Mouse (Mus musculus) heart, embryonic 11.5 days (tissue): ENCODE measurements around the gene Pcsk4. TPM values are rescaled to one million over a fixed set of nuclear protein-coding genes. Genes with fewer than 3 reads are reported as not detected.

ENCODE experiments used
- ATAC-seq: fragments of 200-750 bp; cut with Nextera tagmentation; replicated peaks from 2 replicates; pipeline ENCODE4 v1.8.0; 2017; ENCODE audit warnings: moderate library complexity; ENCODE audit not compliant: insufficient number of reproducible peaks, low FRiP score, low TSS enrichment
- H3K27ac ChIP-seq: fragments of 300-500 bp; sonication (generic); 2 replicates; pipeline ENCODE4 v1.5.1; 2014; ENCODE audit warnings: mild to moderate bottlenecking, low read depth, low read length
- H3K27me3 ChIP-seq: fragments of 300-500 bp; sonication (generic); 2 replicates; pipeline ENCODE4 v1.6.1; 2014; ENCODE audit warnings: mild to moderate bottlenecking, low read length, mixed read lengths; ENCODE audit not compliant: control insufficient read depth, insufficient read depth
- H3K36me3 ChIP-seq: fragments of 300-500 bp; sonication (generic); 2 replicates; pipeline ENCODE4 v1.6.1; 2014; ENCODE audit warnings: mild to moderate bottlenecking, low read length, moderate library complexity, mixed read lengths; ENCODE audit not compliant: control insufficient read depth, insufficient read depth
- H3K4me1 ChIP-seq: fragments of 300-500 bp; sonication (generic); 2 replicates; pipeline ENCODE4 v1.6.1; 2014; ENCODE audit warnings: low read length; ENCODE audit not compliant: control insufficient read depth, insufficient read depth
- H3K4me2 ChIP-seq: fragments of 300-500 bp; sonication (generic); 2 replicates; pipeline ENCODE4 v1.6.1; 2014; ENCODE audit warnings: mild to moderate bottlenecking, moderate library complexity
- H3K4me3 ChIP-seq: fragments of 300-500 bp; sonication (generic); 2 replicates; pipeline ENCODE4 v1.5.1; 2014; ENCODE audit warnings: low read depth, low read length
- H3K9ac ChIP-seq: fragments of 300-500 bp; sonication (generic); 2 replicates; pipeline ENCODE4 v1.6.1; 2014; ENCODE audit warnings: mild to moderate bottlenecking, low read depth, low read length, moderate library complexity
- H3K9me3 ChIP-seq: fragments of 300-500 bp; sonication (generic); replicated peaks from 2 replicates; pipeline ENCODE4 v1.6.1; 2016; ENCODE audit warnings: low read length; ENCODE audit not compliant: control insufficient read depth
- WGBS: fragments of 180-500 bp; shearing (Covaris S2); extraction: QIAGEN DNeasy Blood & Tissue Kit; methylation state at CpG from one replicate; pipeline ENCODE4 v1.1.7; 2014; ENCODE audit not compliant: insufficient replicate concordance; 5-methylcytosine and 5-hydroxymethylcytosine counted together
- polyA plus RNA-seq: library from polyadenylated mRNA; unstranded; fragments of >200 nt; fragmentation: Nextera tagmentation; extraction: Ambion mirVana; gene quantifications from 2 replicates; pipeline ENCODE4 v1.2.1, GENCODE M21; 2014

The Pcsk4 gene
- polyA plus RNA-seq, 1 experiment from 2014 or later, result 1.6 TPM

DNA sequence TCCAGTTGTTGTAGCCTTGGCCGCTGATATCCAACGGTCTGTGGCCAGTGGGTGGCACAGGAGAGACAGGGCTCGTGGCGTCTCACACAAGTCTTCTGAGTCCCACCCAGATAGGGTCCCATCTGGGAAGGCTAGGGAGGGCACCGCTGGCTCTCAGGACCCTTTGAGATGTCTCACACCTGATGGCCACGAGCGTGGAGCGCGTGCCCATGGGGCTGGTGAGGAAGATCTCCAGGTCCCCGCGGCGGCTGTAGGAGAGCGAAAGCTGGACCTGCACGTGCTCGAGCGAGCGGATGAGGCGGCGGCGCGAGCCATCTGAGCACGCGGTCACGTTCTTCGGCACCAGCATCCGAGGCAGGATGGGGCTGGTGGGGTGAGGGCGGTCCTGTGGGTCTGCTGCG, 6.5 kb downstream of the Pcsk4 start:
- Histone ChIP-seq H3K4me1 (peaks cover 15% of the 10 kb centered on the region), H3K4me3 (peak overlapping the region; percentile 64), H3K9me3 (no peaks in the 10 kb centered on the region), H3K27ac (0 out of 2 replicates have a peak overlapping the region, but pooled peaks have one; percentile 29), H3K9ac (peak overlapping the region; percentile 65), H3K4me2 (peak overlapping the region; percentile 98), H3K27me3 (peaks cover 36% of the 10 kb centered on the region), H3K36me3 (peaks cover 2% of the 10 kb centered on the region; the same call in 1 of the 2 replicates)
- 11% methylated on average over 28 of the region's 28 CpGs for WGBS
- ATAC-seq, result no peak

- Histone ChIP-seq H3K27me3 (peaks cover 45% of the 10 kb centered on the region), H3K27ac (no peak overlapping the region)
These were observed 7.4 kb downstream of the Pcsk4 start for GRCm38 (mm10) chr10:80321670-80322581.

DNA sequence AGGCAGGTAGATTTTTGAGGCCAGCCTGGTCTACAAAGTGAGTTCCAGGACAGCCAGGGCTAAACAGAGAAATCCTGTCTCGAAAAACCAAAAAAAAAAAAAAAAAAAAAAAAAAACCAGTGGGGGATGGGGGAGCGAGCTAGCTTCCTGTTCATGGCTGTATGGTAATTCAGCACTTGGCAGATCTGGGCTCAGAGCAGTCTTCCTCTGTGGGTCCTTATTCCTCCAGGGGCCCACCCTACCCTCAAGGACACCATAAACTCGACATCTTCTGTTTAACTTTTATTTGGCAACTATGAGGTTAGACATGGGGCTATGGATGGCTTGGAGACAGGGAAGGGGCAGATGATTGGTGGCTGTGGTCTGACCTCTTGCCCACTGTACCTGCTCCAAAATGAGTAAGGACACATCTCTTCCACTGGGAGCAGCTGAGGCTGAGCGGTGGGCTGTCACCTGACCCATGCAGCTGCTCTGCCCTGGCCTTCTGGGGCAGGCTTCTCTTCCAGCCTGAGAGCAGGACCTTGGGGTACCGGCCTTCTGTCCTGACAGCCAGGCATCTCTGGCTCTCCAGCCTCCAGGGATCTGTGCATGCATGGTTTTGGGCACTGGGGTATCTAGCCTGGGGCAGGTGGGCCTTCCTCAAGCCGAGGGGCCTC, 8.2 kb downstream of the Pcsk4 start:
- ATAC-seq, result no peak
- Histone ChIP-seq H3K27ac (no peak overlapping the region), H3K4me2 (no peak overlapping the region), H3K9me3 (no peaks in the 10 kb centered on the region), H3K9ac (no peak overlapping the region), H3K36me3 (peaks cover 5% of the 10 kb centered on the region; the same call in 1 of the 2 replicates), H3K4me3 (no peak overlapping the region), H3K27me3 (peaks cover 51% of the 10 kb centered on the region), H3K4me1 (peaks cover 30% of the 10 kb centered on the region)
- WGBS, result 83% methylated on average over 6 of the region's 6 CpGs

More at GRCm38 (mm10) chr10:80321670-80322581, 7.4 kb downstream of the Pcsk4 start:
- no peak for ATAC-seq
- Histone ChIP-seq H3K9me3 (no peaks in the 10 kb centered on the region), H3K4me2 (peak overlapping the region; percentile 98), H3K4me1 (peaks cover 22% of the 10 kb centered on the region), H3K36me3 (peaks cover 5% of the 10 kb centered on the region; the same call in 1 of the 2 replicates), H3K9ac (peak overlapping the region; percentile 65; the same call in 1 of the 2 replicates), H3K4me3 (peak overlapping the region; percentile 64)
- 91% methylated on average over 21 of the region's 21 CpGs for WGBS

DNA sequence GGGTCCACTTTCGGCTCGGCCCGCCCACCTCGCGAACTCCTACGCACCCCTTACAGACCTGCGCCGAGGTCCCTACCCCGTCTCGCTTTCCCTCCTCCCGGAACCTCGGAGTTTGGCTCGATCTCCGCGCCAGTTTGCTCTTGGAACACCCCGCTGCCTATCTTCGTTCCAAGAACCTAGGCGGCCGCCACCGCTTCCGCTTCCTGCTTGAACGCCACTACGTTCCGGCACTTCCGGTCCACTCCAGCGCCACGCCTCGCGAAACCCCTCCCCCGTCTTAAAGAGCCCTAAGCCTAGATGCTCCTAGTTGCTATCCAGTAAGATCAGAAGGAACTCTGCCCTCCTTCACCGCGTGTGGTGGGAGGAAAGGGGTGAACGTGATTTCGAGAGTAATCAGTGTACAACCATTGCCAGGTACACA, 8.9 kb downstream of the Pcsk4 start, which contains the start of gene 2310011J03Rik:
TSS of gene 2310011J03Rik (minus strand) at position 198 of the 421 bp plus-strand sequence.
- peaks cover 5% of the 10 kb centered on the region; the same call in 1 of the 2 replicates for H3K36me3 ChIP-seq
- H3K4me3 ChIP-seq, result peak within 1 kb of the TSS; percentile 88
- H3K4me1 ChIP-seq, result peaks cover 36% of the 10 kb centered on the region
- peaks cover 53% of the 10 kb centered on the region for H3K27me3 ChIP-seq
- H3K4me2 ChIP-seq, result peak within 1 kb of the TSS; percentile 88
- H3K9me3 ChIP-seq, result no peaks in the 10 kb centered on the region
- under 1% methylated on average over 34 of the region's 34 CpGs for WGBS
- no peak for ATAC-seq
- peak within 1 kb of the TSS; percentile 87 for H3K9ac ChIP-seq
- peak within 1 kb of the TSS; percentile 68 for H3K27ac ChIP-seq

- no peak for ATAC-seq
- Histone ChIP-seq H3K27ac (no peak overlapping the region), H3K9ac (0 out of 2 replicates have a peak overlapping the region, but pooled peaks have one; percentile 50), H3K4me2 (peak overlapping the region; percentile 40), H3K36me3 (peaks cover 5% of the 10 kb centered on the region; the same call in 1 of the 2 replicates), H3K4me1 (peaks cover 48% of the 10 kb centered on the region), H3K9me3 (no peaks in the 10 kb centered on the region), H3K27me3 (peaks cover 60% of the 10 kb centered on the region), H3K4me3 (no peak overlapping the region; the same call in 1 of the 2 replicates)
- whole genome bisulfite sequencing, result 51% methylated on average over 10 of the region's 10 CpGs
These were observed 12.3 kb downstream of the Pcsk4 start for GRCm38 (mm10) chr10:80317011-80317410.

DNA sequence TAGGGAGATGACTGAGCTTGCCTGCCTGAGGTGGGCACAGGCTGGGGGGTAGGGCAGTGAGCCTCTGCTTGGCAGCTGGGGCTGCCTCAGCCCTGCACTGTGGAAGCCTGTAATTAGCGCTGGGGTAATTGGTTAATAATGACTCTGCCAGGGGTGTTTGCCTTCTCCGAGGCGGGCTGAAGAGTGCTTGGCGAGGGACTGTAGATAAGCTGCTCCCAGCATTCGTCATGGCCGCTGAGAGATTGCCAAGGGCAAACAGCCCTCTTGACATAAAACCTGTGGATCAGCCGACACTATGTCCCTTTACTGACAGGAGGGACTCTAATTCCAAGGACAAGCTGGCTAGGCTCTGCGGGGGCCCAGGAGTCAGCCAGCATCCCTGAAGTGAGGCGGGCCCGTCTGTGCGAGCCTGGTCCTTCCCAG, 12.9 kb downstream of the Pcsk4 start:
- WGBS, result 17% methylated on average over 11 of the region's 11 CpGs
- Histone ChIP-seq H3K4me1 (peaks cover 48% of the 10 kb centered on the region), H3K27me3 (peaks cover 66% of the 10 kb centered on the region)

GRCm38 (mm10) chr10:80315315-80315714, 14.0 kb downstream of the Pcsk4 start:
- no peak overlapping the region for H3K9ac ChIP-seq
- ATAC-seq, result no peak
- 44% methylated on average over 27 of the region's 27 CpGs for WGBS
- peaks cover 5% of the 10 kb centered on the region; the same call in 1 of the 2 replicates for H3K36me3 ChIP-seq
- H3K9me3 ChIP-seq, result no peaks in the 10 kb centered on the region
- H3K4me2 ChIP-seq, result 0 out of 2 replicates have a peak overlapping the region, but pooled peaks have one; percentile 14
- H3K27me3 ChIP-seq, result peaks cover 77% of the 10 kb centered on the region
- H3K4me3 ChIP-seq, result no peak overlapping the region
- H3K27ac ChIP-seq, result no peak overlapping the region
- H3K4me1 ChIP-seq, result peaks cover 48% of the 10 kb centered on the region

More for the DNA sequence above, 12.9 kb downstream of the Pcsk4 start:
- peak overlapping the region; percentile 50; the same call in 1 of the 2 replicates for H3K9ac ChIP-seq
- peak overlapping the region; percentile 40 for H3K4me2 ChIP-seq
- H3K36me3 ChIP-seq, result peaks cover 5% of the 10 kb centered on the region; the same call in 1 of the 2 replicates
- H3K4me3 ChIP-seq, result peak overlapping the region; percentile 14; the same call in 1 of the 2 replicates
- H3K27ac ChIP-seq, result no peak overlapping the region
- H3K9me3 ChIP-seq, result no peaks in the 10 kb centered on the region
- ATAC-seq, result no peak

- Histone ChIP-seq H3K4me2 (no peak overlapping the region), H3K27me3 (peaks cover 82% of the 10 kb centered on the region), H3K9me3 (no peaks in the 10 kb centered on the region), H3K9ac (no peak overlapping the region), H3K4me3 (no peak overlapping the region), H3K27ac (no peak overlapping the region), H3K36me3 (peaks cover 5% of the 10 kb centered on the region; the same call in 1 of the 2 replicates), H3K4me1 (peaks cover 47% of the 10 kb centered on the region)
- no peak for ATAC-seq
- 49% methylated on average over 15 of the region's 16 CpGs for WGBS
These were observed 14.8 kb downstream of the Pcsk4 start for GRCm38 (mm10) chr10:80314494-80315001.
